Mouse (Mus musculus) kidney, postnatal 0 days (tissue): ENCODE measurements around the gene Phf10. TPM values are rescaled to one million over a fixed set of nuclear protein-coding genes. Genes with fewer than 3 reads are reported as not detected.
"Not testable (repeated sequence)": the region's sequence is repeated elsewhere in the genome, so short reads cannot be mapped to it uniquely, and the experiment has no call there.

Source experiments
- ATAC-seq: fragments of 200-750 bp; cut with Nextera tagmentation; replicated peaks from 2 replicates; pipeline ENCODE4 v1.8.0; 2017; ENCODE audit warnings: low read depth, moderate number of reproducible peaks, moderate TSS enrichment, moderate library complexity; ENCODE audit not compliant: low FRiP score
- DNase-seq: peaks from one replicate; pipeline ENCODE4 v3.0.0-alpha.2; 2016; ENCODE audit warnings: low spot score
- H3K27ac ChIP-seq: fragments of 300-500 bp; sonication (generic); 2 replicates; pipeline ENCODE4 v1.5.1; 2014; ENCODE audit warnings: mild to moderate bottlenecking
- H3K27me3 ChIP-seq: fragments of 300-500 bp; sonication (generic); 2 replicates; pipeline ENCODE4 v1.6.1; 2014; ENCODE audit warnings: low read length, mixed read lengths; ENCODE audit not compliant: insufficient read depth
- H3K36me3 ChIP-seq: fragments of 300-500 bp; sonication (generic); 2 replicates; pipeline ENCODE4 v1.6.1; 2014; ENCODE audit warnings: low read length, mixed read lengths; ENCODE audit not compliant: insufficient read depth
- H3K4me1 ChIP-seq: fragments of 300-500 bp; sonication (generic); replicated peaks from 2 replicates; pipeline ENCODE4 v1.6.1; 2014; ENCODE audit warnings: antibody characterized with exemption, low read length, mixed read lengths; ENCODE audit not compliant: insufficient read depth
- H3K4me2 ChIP-seq: fragments of 300-500 bp; sonication (generic); 2 replicates; pipeline ENCODE4 v1.6.1; 2014; ENCODE audit warnings: mild to moderate bottlenecking, low read length, moderate library complexity, mixed read lengths
- H3K4me3 ChIP-seq: fragments of 300-500 bp; sonication (generic); replicated peaks from 2 replicates; pipeline ENCODE4 v1.5.1; 2014; ENCODE audit warnings: low read depth, low read length
- H3K9ac ChIP-seq: fragments of 300-500 bp; sonication (generic); 2 replicates; pipeline ENCODE4 v1.6.1; 2014; ENCODE audit warnings: low read depth, low read length
- H3K9me3 ChIP-seq: fragments of 300-500 bp; sonication (generic); replicated peaks from 2 replicates; pipeline ENCODE4 v1.6.1; 2016; ENCODE audit warnings: low read length, inconsistent platforms, mixed read lengths
- WGBS: fragments of 180-500 bp; shearing (Covaris S2); extraction: QIAGEN DNeasy Blood & Tissue Kit; methylation state at CpG from one replicate; pipeline ENCODE4 v1.1.7; 2014; 5-methylcytosine and 5-hydroxymethylcytosine counted together
- polyA plus RNA-seq: library from polyadenylated mRNA; unstranded; fragments of >200 nt; fragmentation: Nextera tagmentation; extraction: Ambion mirVana; gene quantifications from 2 replicates; pipeline ENCODE4 v1.2.1, GENCODE M21; 2015

Phf10 gene
- 27.3 and 29.8 TPM in 2 replicates for polyA plus RNA-seq

DNA sequence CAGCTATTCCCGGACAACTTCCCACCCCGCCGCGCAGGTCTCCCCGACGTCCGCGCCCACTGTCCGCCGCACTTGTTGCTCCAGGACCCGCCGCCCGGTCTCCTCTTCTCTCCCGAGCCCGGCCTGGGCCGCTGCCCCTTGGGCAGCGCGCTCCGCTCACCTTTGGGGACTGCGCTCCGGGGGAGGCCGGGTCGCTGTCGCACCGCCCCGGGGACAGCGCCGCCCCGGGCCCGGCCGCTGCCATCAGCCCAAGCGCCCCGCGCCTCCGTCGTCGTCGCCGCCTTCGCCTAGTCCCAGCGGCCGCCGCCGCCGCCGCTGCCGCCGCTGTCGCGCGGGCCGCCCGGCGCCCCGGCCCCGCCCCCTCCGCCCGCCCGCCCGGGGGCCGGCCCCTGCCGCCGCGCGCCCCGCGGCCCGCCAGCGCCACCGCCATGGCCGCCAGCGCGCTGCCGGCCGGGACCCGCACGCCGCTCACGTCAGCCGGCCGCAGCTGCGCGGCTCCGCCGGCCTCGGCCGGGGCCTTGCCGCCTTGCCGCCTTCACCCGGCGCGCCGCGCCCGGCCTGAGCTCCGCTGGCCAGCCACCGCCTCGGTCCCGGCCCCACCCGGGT is at the start of gene Phf10:
Gene Phf10, minus strand, starts transcription at position 323 of the 606 bp plus-strand sequence.
- Histone ChIP-seq H3K4me2 (peak within 1 kb of the TSS; percentile 98), H3K9ac (peak within 1 kb of the TSS; percentile 84), H3K27ac (peak within 1 kb of the TSS; percentile 84), H3K4me3 (peak within 1 kb of the TSS; percentile 61)
- not testable (repeated sequence) for H3K27me3 ChIP-seq, DNase-seq, H3K9me3 ChIP-seq, H3K4me1 ChIP-seq, H3K36me3 ChIP-seq
- peak; percentile 77 for ATAC-seq
- under 1% methylated on average over 47 of the region's 100 CpGs for WGBS

DNA sequence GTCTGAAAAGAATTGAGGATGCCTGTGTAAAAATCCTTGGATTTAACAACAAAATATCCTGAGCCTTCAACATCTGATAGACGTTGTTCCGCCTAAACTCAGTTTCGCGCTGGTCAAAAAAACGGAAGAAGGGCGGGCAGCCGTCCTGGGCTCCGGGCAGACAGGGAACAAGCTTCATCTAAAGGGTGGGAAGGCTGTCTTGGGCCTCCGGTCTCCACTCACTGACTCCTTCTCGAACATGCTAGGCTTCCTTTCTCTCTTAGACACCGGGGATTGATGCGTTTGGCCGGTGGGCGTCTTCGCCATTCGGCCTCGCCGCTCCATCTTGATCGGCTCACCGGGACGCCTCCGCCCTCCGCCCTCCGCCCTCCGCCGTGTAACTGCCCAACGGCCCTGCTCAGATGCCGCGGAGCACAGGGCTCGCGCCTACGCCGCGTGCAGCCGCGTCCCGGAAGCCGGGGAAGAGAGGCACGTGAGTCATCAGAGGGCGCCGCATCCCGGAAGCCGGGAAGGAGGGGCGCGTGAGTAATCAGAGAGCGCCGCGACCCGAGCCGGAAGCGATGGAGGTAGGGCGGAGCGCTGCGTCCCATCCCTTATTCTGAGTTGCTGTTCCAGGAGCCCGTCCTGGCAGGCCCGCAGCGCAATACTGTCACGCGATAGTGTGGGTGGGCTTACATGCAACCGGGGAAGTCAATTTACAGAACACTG is 48.8 kb upstream of the Phf10 start, which contains the start of gene Gm3435:
Gene Gm3435, plus strand, starts transcription at position 471 of the 708 bp plus-strand sequence.
- H3K27ac ChIP-seq, H3K9ac ChIP-seq, H3K4me2 ChIP-seq, H3K9me3 ChIP-seq, H3K4me1 ChIP-seq, H3K4me3 ChIP-seq, H3K36me3 ChIP-seq, H3K27me3 ChIP-seq, DNase-seq: not testable (repeated sequence)
- ATAC-seq = peak; percentile 99
- WGBS = no CpG with 5 or more reads among the region's 60 CpGs

DNA sequence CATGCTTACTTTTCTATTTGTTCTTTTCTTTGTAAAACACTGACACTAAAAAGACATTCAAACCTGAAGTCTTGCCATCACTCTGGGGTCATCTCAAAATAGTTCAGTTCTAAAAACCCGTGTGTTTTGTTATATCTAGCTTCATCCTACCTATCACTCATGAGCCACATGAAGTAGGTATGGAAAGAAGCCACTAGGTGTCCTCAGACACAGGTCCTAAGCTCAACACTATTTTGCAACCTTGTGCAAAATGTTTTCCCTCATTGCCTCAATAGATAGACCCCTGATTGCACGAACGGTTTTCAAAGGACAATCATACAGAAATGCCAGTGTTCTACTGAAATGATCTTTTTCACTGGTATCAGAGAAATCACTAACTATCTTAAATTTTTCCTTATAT is 48.0 kb upstream of the Phf10 start:
- not testable (repeated sequence) for H3K27me3 ChIP-seq, H3K4me3 ChIP-seq, H3K36me3 ChIP-seq, H3K4me1 ChIP-seq, DNase-seq, H3K9ac ChIP-seq, H3K4me2 ChIP-seq, ATAC-seq, H3K9me3 ChIP-seq, H3K27ac ChIP-seq
- no CpG with 5 or more reads among the region's 3 CpGs for WGBS

DNA sequence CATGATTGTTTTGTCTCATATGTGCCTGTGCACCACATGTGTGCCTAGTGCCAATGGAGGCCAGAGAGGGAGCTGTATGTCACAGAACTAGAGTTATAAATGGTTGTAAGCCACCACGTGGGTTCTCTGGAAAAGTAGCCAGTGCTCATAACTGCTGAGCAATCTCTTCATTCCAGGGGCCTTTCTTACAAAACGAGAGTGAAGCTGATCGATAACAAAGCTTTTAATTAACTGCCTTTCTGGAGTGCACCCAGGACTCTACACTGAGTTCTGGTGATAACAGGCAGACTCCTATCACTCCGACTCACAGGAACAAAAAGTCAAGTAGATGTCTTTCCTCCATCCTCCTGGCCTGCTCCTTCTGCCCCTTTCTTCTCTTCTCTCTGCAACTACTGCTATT is 39.0 kb upstream of the Phf10 start:
- ATAC-seq, H3K27ac ChIP-seq, H3K4me2 ChIP-seq, H3K9ac ChIP-seq, H3K9me3 ChIP-seq, H3K4me1 ChIP-seq, DNase-seq, H3K4me3 ChIP-seq, H3K36me3 ChIP-seq, H3K27me3 ChIP-seq: not testable (repeated sequence)
- no CpG with 5 or more reads among the region's 4 CpGs for WGBS

DNA sequence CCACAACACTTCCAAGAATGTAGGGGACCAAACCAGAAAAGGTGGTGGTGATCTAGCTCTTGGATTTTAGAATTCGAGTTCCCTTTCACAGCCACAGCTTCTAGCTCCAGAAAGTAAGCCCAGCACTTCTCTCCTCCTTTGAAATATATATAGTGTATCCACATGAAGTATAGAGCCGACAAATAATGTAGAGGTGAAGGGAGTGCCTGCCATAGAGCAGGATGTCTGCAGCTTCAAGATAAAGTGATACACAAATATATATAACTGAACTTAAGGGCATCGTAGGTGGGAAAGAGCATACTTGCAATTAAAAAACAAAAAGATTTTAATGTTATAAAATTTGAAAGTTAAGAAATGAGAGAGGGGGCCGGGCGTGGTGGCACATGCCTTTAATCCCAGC is 33.1 kb upstream of the Phf10 start:
- not testable (repeated sequence) for H3K4me1 ChIP-seq, H3K27me3 ChIP-seq, H3K36me3 ChIP-seq, DNase-seq, H3K4me2 ChIP-seq, H3K9ac ChIP-seq, H3K27ac ChIP-seq, H3K4me3 ChIP-seq, H3K9me3 ChIP-seq, ATAC-seq
- WGBS = no CpG with 5 or more reads among the region's 5 CpGs

DNA sequence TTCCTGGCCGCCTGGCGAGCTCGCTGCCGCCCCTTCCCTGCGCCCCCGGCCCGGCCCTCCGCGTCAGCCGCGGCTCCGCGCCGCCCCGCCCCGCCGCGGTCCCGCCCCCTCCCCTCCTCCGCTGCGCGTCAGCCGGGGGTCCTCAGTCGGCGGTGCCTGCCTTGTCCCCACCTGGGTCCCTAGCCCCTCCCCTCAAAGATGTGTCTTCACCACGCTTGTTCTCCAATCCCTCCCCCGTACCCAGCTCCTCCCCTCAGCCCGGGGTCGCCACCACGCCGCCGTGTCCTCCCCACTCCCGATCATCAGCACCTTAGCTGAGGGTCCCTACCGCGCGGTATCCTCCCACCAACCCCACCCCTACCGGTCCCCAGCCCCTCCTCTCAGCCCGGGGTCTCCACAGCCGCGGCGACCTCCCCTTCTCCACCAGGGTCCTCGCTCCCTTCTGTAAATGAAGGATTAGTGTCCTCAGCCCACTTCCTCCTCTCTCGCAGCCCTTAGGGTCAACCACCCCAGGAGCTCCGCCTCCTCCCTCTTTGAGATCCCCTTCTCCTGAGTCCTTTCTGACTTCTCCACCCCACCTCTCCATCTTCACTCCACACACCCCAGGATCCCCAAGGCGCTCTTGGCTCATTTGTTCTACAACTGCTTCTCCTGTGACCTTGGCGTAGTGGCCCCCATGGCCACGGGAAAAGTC is 32.2 kb upstream of the Phf10 start:
- not testable (repeated sequence) for H3K27ac ChIP-seq, H3K9ac ChIP-seq, H3K27me3 ChIP-seq, H3K36me3 ChIP-seq, DNase-seq, H3K4me2 ChIP-seq, H3K9me3 ChIP-seq, H3K4me1 ChIP-seq, H3K4me3 ChIP-seq
- WGBS = no CpG with 5 or more reads among the region's 47 CpGs
- peak; percentile 71 for ATAC-seq

DNA sequence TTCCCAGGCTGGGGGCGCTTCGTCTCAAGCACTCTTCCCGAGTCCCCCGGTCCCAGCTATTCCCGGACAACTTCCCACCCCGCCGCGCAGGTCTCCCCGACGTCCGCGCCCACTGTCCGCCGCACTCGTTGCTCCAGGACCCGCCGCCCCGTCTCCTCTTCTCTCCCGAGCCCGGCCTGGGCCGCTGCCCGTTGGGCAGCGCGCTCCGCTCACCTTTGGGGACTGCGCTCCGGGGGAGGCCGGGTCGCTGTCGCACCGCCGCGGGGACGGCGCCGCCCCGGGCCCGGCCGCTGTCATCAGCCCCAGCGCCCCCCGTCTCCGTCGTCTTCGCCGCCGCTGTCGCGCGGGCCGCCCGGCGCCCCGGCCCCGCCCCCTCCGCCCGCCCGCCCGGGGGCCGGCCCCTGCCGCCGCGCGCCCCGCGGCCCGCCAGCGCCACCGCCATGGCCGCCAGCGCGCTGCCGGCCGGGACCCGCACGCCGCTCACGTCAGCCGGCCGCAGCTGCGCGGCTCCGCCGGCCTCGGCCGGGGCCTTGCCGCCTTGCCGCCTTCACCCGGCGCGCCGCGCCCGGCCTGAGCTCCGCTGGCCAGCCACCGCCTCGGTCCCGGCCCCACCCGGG is 31.6 kb upstream of the Phf10 start:
- H3K36me3 ChIP-seq, H3K9me3 ChIP-seq, H3K27ac ChIP-seq, H3K27me3 ChIP-seq, H3K4me3 ChIP-seq, H3K4me1 ChIP-seq, H3K4me2 ChIP-seq, H3K9ac ChIP-seq, DNase-seq: not testable (repeated sequence)
- ATAC-seq = peak; percentile 68
- WGBS = no CpG with 5 or more reads among the region's 98 CpGs

DNA sequence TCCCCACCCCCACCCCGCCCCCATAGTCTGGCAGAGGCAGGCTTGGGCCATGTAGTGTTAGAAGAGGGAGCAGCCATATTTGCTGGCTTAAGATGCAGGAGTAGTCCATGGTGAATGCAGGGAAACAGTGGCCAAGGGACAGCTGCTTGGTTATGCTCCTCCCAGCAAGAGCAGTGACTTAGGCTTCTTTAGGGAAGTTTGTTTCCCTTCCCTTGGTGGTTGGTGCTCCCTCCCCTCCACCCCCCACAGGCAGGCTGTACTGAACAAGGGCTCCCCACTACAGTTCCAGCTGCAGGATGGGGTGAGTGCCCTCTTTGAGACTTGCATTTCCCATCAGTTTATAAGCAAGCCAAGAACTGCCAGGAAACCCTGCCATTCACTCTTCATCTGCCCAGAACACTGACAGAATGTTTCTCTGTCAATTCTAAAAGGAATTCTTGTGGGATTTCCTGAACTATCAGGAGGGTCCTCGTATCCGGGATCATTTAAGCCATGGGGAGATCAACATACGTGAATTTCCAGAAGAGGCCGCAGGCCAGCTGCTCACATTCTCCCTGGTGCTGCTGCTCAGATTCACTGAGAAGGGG is 29.1 kb upstream of the Phf10 start:
- not testable (repeated sequence) for H3K9ac ChIP-seq, H3K4me2 ChIP-seq, H3K27me3 ChIP-seq, H3K9me3 ChIP-seq, DNase-seq, ATAC-seq, H3K27ac ChIP-seq, H3K4me3 ChIP-seq, H3K36me3 ChIP-seq, H3K4me1 ChIP-seq
- WGBS = 91% methylated on average over 4 of the region's 5 CpGs
